Mouse (Mus musculus): ENCODE measurements around the gene Kctd10. TPM values are rescaled to one million over a fixed set of nuclear protein-coding genes. Genes with fewer than 3 reads are reported as not detected.

Gene Kctd10
- 10 to 100 TPM; 57.7 to 73.7 (median 61.6) TPM for polyA plus RNA-seq (2017; shearing (Covaris generic))

- peak; percentile 65 for ATAC-seq
Measured at GRCm38 (mm10) chr5:114380209-114381012, at the start of gene Kctd10, which contains the start of gene Ube3b. TSS of gene Kctd10 (minus strand) at chr5:114380508. TSS of gene Ube3b (plus strand) at chr5:114380607.

GRCm38 (mm10) chr5:114429781-114430180 is 49.5 kb upstream of the Kctd10 start:
- no peak for ATAC-seq

GRCm38 (mm10) chr5:114428621-114429020 is 48.3 kb upstream of the Kctd10 start:
- no peak for ATAC-seq

- no peak for ATAC-seq
Measured at GRCm38 (mm10) chr5:114426732-114427131, 46.4 kb upstream of the Kctd10 start.

- no peak for ATAC-seq
Measured at GRCm38 (mm10) chr5:114423961-114424360, 43.7 kb upstream of the Kctd10 start.

GRCm38 (mm10) chr5:114422591-114422990 is 42.3 kb upstream of the Kctd10 start:
- no peak for ATAC-seq

GRCm38 (mm10) chr5:114421561-114422298 is 41.4 kb upstream of the Kctd10 start:
- no peak for ATAC-seq

GRCm38 (mm10) chr5:114418541-114418940 is 38.2 kb upstream of the Kctd10 start:
- ATAC-seq: no peak

GRCm38 (mm10) chr5:114416855-114417254 is 36.5 kb upstream of the Kctd10 start:
- ATAC-seq: no peak

- no peak for ATAC-seq
Measured at GRCm38 (mm10) chr5:114415606-114416005, 35.3 kb upstream of the Kctd10 start.

- ATAC-seq: no peak
Measured at GRCm38 (mm10) chr5:114413067-114413735, 32.9 kb upstream of the Kctd10 start.

- no peak for ATAC-seq
Measured at GRCm38 (mm10) chr5:114412361-114412998, 32.2 kb upstream of the Kctd10 start.

- ATAC-seq: no peak
Measured at GRCm38 (mm10) chr5:114410429-114410828, 30.1 kb upstream of the Kctd10 start.

GRCm38 (mm10) chr5:114408846-114409245 is 28.5 kb upstream of the Kctd10 start:
- no peak for ATAC-seq

GRCm38 (mm10) chr5:114407810-114408209 is 27.5 kb upstream of the Kctd10 start:
- ATAC-seq: no peak

GRCm38 (mm10) chr5:114407269-114407668 is 27.0 kb upstream of the Kctd10 start:
- no peak for ATAC-seq

- ATAC-seq: no peak
Measured at GRCm38 (mm10) chr5:114406592-114406991, 26.3 kb upstream of the Kctd10 start.

- no peak for ATAC-seq
Measured at GRCm38 (mm10) chr5:114393169-114393568, 12.9 kb upstream of the Kctd10 start.

GRCm38 (mm10) chr5:114384448-114384847 is 4.1 kb upstream of the Kctd10 start:
- ATAC-seq: no peak

GRCm38 (mm10) chr5:114383184-114383904 is 3.0 kb upstream of the Kctd10 start:
- no peak for ATAC-seq

- no peak for ATAC-seq
Measured at GRCm38 (mm10) chr5:114381013-114381351, 674 bp upstream of the Kctd10 start.

GRCm38 (mm10) chr5:114379763-114380162 is 545 bp downstream of the Kctd10 start:
- ATAC-seq: peak; percentile 11
